Mouse (Mus musculus) adrenal gland, postnatal 10 days (tissue): ENCODE measurements at regions not wholly inside any gene's neighbourhood (a gene's known extent, or its start where the extent isn't known, plus 50 kb on each side); places are given as distances from the start of the nearest gene placed in this dataset.

ENCODE experiments used
- DNase-seq: peaks from one replicate; pipeline ENCODE4 v3.0.0; 2021; ENCODE audit warnings: mixed read lengths

DNA sequence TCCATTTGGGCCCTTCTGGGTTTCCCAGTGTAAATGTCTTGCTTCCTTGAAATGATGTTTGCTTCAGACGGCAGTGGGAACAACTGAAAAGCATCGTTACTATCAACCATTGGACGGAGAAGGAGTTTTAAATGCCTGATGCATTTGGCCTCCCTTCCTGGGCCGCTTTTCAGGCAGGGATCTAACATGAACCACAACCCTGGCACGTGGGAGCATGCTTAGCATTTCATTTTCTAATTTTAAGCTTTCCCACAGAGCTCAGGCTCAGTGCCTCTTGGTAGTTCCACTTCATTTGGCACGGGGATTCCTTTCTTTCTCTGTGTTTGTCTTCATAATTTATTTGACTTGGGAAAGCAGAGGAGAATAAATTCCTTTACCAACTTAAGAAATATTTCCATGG, 406.6 kb upstream of the Nbea start:
- DNase-seq = no peak

DNA sequence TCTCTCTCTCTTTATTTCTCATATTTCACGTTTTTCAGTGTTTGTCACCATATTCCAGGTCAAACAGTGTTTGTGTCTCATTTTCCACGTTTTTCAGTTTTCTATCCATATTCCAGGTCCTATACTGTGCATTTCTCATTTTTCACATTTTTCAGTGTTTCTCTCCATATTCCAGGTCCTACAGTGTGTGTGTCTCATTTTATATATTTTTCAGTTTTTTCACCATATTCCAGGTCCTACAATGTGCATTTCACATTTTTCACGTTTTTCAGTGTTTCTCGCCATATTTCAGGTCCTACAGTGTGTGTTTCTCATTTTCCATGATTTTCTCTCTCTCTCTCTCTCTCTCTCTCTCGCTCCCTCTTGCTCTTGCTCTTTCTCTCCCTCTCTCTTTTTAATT, 391.9 kb upstream of the Nbea start:
- peak; percentile 10 for DNase-seq

- DNase-seq = peak; percentile 3
Observed at GRCm38 (mm10) chr3:56536178-56536577, 352.7 kb upstream of the Nbea start.

DNA sequence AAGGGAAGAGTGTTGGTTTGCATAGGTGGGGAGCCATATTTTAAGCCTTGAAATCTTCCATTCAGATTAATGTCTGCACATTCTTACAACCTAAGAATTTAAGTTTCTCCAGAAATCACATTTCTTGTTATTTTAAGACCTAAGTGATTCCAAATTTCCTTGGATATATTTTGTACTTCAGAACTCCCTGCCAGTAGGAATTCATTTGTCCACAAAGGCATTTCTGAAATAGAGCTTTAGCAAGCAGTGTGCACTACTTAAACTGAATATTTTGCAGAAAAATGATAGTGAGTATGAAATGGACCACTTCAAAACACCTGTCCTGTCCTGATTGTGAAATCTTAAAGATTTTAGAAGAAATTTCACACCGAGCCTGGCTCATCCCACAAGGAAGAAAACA, 320.9 kb upstream of the Nbea start:
- DNase-seq = no peak

- no peak for DNase-seq
Observed at GRCm38 (mm10) chr3:56499301-56499700, 315.8 kb upstream of the Nbea start.

GRCm38 (mm10) chr3:56493937-56494336, 310.4 kb upstream of the Nbea start:
- no peak for DNase-seq

DNA sequence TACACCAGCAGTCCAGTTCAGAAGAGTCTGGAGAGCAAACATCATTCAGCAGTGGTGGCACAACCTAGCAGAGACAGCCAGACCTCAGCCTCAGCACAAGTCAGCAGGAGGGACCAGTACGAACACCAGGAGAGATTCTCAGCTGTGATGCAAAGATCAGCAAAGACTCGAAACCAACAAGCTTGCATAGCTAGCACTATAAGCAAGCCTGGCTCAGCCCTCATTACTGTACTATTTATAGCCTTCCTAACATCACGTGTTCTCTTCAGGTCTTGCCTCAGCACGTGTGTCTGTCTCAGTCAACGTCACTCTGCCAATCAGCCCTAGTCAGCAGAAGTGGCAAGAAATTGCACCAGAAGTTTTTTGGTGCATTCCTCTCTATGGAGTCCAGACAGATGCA, 305.7 kb upstream of the Nbea start:
- no peak for DNase-seq

- no peak for DNase-seq
Observed at GRCm38 (mm10) chr3:56485550-56486400, 302.3 kb upstream of the Nbea start.

DNA sequence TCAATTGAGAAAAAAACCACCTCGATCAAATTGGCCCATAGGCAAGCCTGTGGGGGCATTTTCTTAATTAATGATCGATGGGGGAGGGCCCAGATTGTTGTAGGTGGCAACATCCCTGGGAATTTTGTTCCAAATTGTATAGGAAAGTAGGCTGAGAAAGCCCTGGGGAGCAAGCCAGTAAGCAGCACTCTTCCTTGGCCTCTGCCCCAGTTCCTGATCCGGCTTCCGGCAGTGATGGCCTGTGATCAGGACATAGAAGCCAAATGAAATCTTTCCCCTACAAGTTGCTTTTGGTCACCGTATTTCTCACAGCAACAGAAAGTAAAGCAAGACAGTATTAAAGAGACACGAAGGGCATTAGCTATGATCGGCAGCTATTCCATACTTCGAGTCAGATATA, 300.6 kb upstream of the Nbea start:
- peak; percentile 7 for DNase-seq

- no peak for DNase-seq
Observed at GRCm38 (mm10) chr3:56483370-56483769, 299.9 kb upstream of the Nbea start.

DNA sequence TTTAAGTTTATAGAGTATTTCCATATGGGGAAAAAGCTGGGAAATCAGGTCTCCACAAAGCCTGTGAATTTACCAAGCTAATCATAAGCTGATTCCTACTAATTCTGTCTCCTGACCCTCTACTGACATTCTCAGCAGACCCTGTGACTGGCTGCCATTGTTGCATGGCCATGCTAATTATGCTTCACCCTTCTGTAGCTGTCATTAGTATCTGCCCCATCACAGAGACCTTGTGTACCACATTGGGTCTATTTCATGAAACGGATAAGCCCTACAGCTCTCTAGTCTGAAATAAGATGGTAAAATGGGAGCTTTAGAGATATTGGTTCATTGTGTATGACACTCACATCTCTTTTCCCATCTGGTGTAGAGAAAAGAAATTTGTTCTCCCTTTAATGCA, 296.0 kb upstream of the Nbea start:
- no peak for DNase-seq

- no peak for DNase-seq
Observed at GRCm38 (mm10) chr3:56478544-56479140, 295.1 kb upstream of the Nbea start.

- DNase-seq = no peak
Observed at GRCm38 (mm10) chr3:56475529-56476527, 292.3 kb upstream of the Nbea start.

DNA sequence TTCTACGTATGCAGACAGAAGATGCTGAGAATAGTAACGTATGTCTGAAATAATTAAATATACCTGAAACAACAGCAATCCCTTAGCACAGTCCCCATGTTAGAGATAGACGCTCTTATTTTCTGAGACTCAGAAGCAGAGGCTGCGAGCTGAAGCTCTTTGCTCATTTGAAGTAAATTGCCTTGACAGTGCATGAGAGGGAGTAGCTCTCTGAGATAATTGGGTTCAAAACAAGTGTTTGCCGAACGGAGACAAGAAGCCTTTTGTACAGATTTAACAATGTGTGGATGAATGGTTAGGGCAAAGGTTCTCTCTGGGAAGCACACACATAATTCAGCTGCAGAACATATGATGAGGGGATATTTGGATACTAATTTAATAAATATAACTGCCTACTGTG, 289.1 kb upstream of the Nbea start:
- no peak for DNase-seq

DNA sequence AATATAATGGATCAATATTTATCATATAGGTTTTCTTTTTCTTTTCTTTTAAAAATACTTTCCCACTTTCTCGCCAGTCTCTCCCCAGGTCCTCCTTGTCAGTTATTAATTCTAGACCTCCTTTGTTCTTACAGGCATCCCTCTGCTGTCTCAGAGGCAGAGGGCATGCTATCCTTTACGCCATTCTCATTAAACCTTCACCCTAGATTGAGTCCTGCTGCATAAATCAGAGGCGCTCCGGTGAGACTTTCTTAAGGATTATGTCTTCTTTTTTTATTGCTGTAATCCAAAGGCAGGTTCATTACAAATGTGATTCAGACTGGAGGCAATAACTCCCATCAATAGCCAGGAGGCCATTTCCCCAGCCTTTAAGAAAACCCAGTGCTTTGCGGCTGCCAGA, 288.3 kb upstream of the Nbea start:
- no peak for DNase-seq

DNA sequence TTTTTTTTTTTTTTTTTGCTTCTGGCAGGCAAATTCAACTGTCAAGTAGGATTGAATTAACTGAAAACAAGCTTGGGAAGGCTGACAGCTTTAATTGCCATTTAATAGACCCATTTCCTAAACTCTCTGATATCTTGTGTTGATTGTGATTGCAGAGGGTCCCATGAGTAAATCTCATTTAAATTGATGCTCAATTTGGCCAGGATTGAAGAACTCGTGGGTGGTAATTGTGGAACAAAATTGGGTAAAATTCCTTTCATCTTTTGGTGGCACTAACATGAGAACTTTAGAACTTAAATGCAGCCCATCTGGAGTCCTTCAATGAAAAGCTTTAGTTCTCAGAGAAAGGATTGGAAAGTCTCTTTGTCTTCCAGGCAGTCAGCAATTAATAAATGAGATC, 287.7 kb upstream of the Nbea start:
- no peak for DNase-seq

GRCm38 (mm10) chr3:56457625-56458024, 274.1 kb upstream of the Nbea start:
- DNase-seq = no peak

GRCm38 (mm10) chr3:56456317-56456716, 272.8 kb upstream of the Nbea start:
- DNase-seq = no peak

- peak; percentile 76 for DNase-seq
Observed at GRCm38 (mm10) chr3:56438900-56439299, 255.4 kb upstream of the Nbea start.

DNA sequence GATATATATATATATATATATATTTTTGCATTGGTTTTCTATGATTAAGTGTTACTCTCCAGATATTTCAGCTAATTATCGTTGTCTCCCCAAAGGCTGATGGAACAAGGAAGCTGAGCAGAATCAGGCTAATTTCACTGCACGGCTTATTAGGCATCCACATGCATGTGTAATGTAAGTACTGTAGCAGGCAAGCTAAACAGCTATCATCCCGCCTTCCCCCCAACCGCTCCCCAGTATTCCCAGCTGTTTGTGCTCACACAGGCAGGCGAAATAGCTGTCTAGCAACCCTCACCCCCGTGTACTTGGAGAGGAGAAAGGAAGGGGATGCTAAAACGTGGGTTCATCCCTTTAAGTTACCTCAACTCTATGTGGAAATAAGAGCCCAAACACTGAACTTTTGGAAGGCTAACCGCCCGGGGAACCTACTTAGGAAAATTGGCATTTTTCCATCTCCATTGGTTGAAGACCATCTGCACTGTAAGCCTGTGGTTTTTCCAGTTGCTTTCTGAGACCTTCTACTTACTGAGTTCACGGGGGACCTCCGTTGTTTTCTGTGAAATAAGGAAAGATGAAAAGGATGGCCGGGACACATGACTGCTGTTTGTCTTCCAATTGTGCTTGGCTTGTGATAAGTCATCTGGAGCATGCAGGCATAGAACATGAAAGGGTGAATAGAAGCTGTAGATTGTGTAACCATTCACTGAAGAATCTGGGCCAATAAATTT, 254.7 kb upstream of the Nbea start:
- no peak for DNase-seq

DNA sequence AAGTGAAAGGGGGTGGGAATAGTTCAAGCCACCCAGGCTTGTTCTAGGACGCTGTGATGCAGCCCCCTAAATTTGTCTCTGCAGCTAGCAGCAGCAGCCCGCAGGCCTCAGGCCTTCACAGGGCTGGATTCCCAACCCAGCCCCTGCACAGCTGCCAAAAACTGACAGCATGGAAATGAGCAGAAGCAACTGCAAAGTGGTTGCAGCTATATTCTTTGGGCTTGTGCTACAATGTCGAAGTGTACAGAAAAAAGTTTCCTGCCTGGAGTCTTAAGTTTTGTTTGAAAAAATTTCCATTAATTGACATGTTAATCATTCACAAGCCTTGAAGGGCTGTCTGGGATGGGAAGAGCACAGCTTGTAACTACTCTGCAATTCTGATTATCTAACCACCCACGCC, 253.6 kb upstream of the Nbea start:
- DNase-seq = peak; percentile 28

- peak; percentile 31 for DNase-seq
Observed at GRCm38 (mm10) chr3:56433495-56433894, 250.0 kb upstream of the Nbea start.
